Mouse (Mus musculus): ENCODE data around the gene Epha8. TPM values are rescaled to one million over a fixed set of nuclear protein-coding genes. Genes with fewer than 3 reads are reported as not detected.

The Epha8 gene
- polyA plus RNA-seq, 1 experiment from 2014 or later, result 1.9 TPM

DNA sequence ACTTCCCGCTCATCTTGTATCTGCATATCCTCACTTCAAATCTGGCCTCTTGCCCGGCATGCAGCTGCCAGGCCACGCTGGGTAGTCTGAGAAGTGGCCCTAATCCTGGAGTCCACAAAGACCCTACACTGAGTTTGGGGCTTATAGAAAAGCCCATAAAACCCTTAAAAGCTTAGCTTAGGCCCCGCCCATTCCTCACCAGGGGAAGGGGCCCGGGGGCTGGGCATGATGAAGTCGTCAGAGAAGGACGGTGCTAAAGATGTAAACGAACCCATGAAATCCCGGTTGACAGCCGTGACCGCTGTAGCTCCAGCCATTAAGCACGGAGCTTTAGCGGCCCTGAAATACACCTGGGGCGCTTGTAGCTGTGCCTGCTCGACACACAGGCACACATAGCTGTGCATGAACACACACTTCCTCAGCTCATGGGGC lies 8.4 kb upstream of the Epha8 start:
- H3K4me3 ChIP-seq (ENCODE audit: low read depth, low read length), result no peak overlapping the region
- H3K36me3 ChIP-seq (ENCODE audit: control insufficient read depth, insufficient read depth, low read length), result no peaks in the 10 kb centered on the region
- no peak overlapping the region for H3K4me2 ChIP-seq (ENCODE audit: low read length)
- 0 out of 2 replicates have a peak, but pooled peaks cover 2% of the 10 kb centered on the region for H3K27me3 ChIP-seq (replicated peaks; ENCODE audit: control insufficient read depth, insufficient read depth, low read length)
- H3K9me3 ChIP-seq (replicated peaks; ENCODE audit: control insufficient read depth, low read length), result no peaks in the 10 kb centered on the region
- H3K27ac ChIP-seq (ENCODE audit: low read depth, low read length), result no peak overlapping the region
- 9% methylated on average over 15 of the region's 15 CpGs for WGBS
- ATAC-seq (no peak), DNase-seq (ENCODE audit: low spot score) (peak; percentile 46)
- H3K4me1 ChIP-seq (ENCODE audit: control insufficient read depth, insufficient read depth, low read length), result peaks cover 20% of the 10 kb centered on the region
- no peak overlapping the region for H3K9ac ChIP-seq (ENCODE audit: low read length)

DNA sequence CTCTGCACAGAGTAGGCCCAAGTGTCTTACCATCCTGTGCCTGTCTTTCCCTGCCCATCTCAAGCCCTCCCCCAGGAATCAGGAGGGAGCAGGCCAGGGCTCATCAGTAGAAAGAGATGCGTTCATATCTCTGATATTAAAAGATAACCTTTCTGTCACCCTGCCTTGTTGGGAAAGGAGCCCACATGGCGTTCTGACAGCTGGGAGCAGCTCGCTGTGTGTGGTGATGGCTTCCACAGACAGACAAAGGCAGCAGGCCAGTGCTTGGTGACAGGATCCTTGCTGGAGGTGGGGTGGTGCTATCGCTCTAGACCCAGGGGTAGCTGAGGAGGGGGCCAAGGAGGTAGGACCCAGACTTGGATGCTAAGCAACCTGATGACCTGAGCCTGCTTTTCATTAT lies 5.8 kb upstream of the Epha8 start:
- Histone ChIP-seq H3K36me3 (ENCODE audit: control insufficient read depth, insufficient read depth, low read length) (no peaks in the 10 kb centered on the region), H3K9me3 (replicated peaks; ENCODE audit: control insufficient read depth, low read length) (no peaks in the 10 kb centered on the region), H3K4me3 (ENCODE audit: low read depth, low read length) (no peak overlapping the region), H3K4me2 (ENCODE audit: low read length) (no peak overlapping the region), H3K27ac (ENCODE audit: low read depth, low read length) (no peak overlapping the region), H3K27me3 (replicated peaks; ENCODE audit: control insufficient read depth, insufficient read depth, low read length) (peaks cover 19% of the 10 kb centered on the region), H3K4me1 (ENCODE audit: control insufficient read depth, insufficient read depth, low read length) (peaks cover 20% of the 10 kb centered on the region), H3K9ac (ENCODE audit: low read length) (no peak overlapping the region)
- ATAC-seq (no peak), DNase-seq (ENCODE audit: low spot score) (no peak)
- WGBS, result 67% methylated on average over 4 of the region's 4 CpGs

DNA sequence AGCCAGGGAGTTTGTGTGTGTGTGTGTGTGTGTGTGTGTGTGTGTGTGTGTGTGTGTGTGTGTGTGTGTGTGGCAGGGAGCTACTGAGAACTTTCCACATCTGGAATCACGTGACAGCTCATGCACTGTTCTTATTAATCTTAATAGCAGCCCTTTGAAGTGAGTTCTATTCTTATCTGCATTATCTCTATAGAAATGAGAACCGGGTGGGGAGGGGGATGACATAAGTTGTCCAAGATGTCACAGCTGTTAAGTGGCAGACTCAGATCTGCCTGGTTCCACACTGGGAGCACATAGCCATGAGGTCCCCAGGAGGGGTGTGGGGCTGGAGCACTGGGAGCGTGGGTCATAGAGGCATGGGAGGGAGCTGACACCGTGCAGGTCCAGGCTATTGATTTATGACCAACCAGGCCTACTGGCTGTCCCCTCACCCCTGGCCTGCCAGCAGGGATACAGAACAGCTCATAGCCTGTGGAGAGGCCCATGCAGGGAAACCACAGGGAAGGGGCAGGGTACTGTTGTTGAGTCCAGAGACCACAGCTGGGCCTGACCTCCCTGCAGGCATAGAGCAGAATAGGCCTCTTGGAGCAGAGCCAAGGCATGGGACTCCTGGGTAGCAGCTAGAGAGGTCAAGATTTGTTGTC lies 5.1 kb upstream of the Epha8 start:
- DNase-seq (ENCODE audit: low spot score) (no peak), ATAC-seq (no peak)
- WGBS, result 66% methylated on average over 4 of the region's 4 CpGs
- no peak overlapping the region for H3K4me3 ChIP-seq (ENCODE audit: low read depth, low read length)
- H3K9me3 ChIP-seq (replicated peaks; ENCODE audit: control insufficient read depth, low read length), result no peaks in the 10 kb centered on the region
- H3K27ac ChIP-seq (ENCODE audit: low read depth, low read length), result no peak overlapping the region
- H3K4me1 ChIP-seq (ENCODE audit: control insufficient read depth, insufficient read depth, low read length), result peaks cover 14% of the 10 kb centered on the region
- H3K4me2 ChIP-seq (ENCODE audit: low read length), result no peak overlapping the region
- no peak overlapping the region for H3K9ac ChIP-seq (ENCODE audit: low read length)
- no peaks in the 10 kb centered on the region for H3K36me3 ChIP-seq (ENCODE audit: control insufficient read depth, insufficient read depth, low read length)
- H3K27me3 ChIP-seq (replicated peaks; ENCODE audit: control insufficient read depth, insufficient read depth, low read length), result peaks cover 26% of the 10 kb centered on the region

DNA sequence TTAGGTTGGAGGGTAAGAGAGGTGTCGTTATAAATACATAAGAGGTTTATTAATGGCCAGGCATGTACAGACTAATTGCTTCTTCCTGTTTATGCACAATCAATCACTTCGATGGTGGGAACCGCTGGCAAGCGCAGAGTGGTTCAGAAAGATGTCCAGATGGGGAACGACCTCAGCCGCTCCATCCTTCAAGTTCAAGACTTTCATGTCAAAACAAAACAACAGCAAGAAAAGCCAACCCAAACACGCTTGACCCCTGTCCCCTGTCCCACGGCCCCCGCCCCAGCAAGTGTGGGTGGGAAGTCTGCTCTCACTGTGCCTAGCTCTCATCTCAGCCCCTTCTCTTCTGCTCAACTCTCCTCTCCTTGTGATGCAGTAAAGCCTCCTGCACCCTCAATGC lies 4.0 kb upstream of the Epha8 start:
- H3K27me3 ChIP-seq (replicated peaks; ENCODE audit: control insufficient read depth, insufficient read depth, low read length), result peaks cover 36% of the 10 kb centered on the region
- ATAC-seq (no peak), DNase-seq (ENCODE audit: low spot score) (no peak)
- no peaks in the 10 kb centered on the region for H3K36me3 ChIP-seq (ENCODE audit: control insufficient read depth, insufficient read depth, low read length)
- H3K4me2 ChIP-seq (ENCODE audit: low read length), result no peak overlapping the region
- no peaks in the 10 kb centered on the region for H3K9me3 ChIP-seq (replicated peaks; ENCODE audit: control insufficient read depth, low read length)
- H3K4me3 ChIP-seq (ENCODE audit: low read depth, low read length), result no peak overlapping the region
- H3K9ac ChIP-seq (ENCODE audit: low read length), result no peak overlapping the region
- peaks cover 11% of the 10 kb centered on the region; the same call in 1 of the 2 replicates for H3K4me1 ChIP-seq (ENCODE audit: control insufficient read depth, insufficient read depth, low read length)
- 70% methylated on average over 9 of the region's 9 CpGs for WGBS
- no peak overlapping the region for H3K27ac ChIP-seq (ENCODE audit: low read depth, low read length)

DNA sequence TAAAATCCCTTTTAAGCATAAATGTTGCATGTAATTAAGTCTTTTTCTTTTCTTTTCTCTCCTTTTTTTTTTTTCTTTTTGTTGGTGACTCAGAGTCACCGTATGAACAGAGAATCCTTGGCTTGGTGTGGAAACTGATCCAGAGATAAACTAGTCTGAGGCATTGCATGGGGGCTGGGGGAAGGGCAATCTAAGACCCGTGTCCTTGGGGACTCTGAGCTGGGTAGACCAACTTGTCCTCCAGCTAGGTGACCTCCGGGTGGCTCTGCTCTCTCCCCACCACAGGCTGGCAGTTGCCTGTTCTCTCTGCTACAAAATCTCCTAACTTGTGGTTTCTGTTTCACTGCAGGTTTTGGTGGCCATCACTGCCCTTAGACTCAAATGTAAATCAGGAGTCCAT lies 3.5 kb upstream of the Epha8 start:
- Histone ChIP-seq H3K36me3 (ENCODE audit: control insufficient read depth, insufficient read depth, low read length) (no peaks in the 10 kb centered on the region), H3K4me2 (ENCODE audit: low read length) (no peak overlapping the region), H3K27ac (ENCODE audit: low read depth, low read length) (no peak overlapping the region), H3K9me3 (replicated peaks; ENCODE audit: control insufficient read depth, low read length) (no peaks in the 10 kb centered on the region), H3K27me3 (replicated peaks; ENCODE audit: control insufficient read depth, insufficient read depth, low read length) (peaks cover 41% of the 10 kb centered on the region), H3K4me3 (ENCODE audit: low read depth, low read length) (no peak overlapping the region), H3K4me1 (ENCODE audit: control insufficient read depth, insufficient read depth, low read length) (peaks cover 8% of the 10 kb centered on the region; the same call in 1 of the 2 replicates), H3K9ac (ENCODE audit: low read length) (no peak overlapping the region)
- ATAC-seq (no peak), DNase-seq (ENCODE audit: low spot score) (no peak)
- WGBS, result 48% methylated on average over 3 of the region's 3 CpGs

GRCm38 (mm10) chr4:136954562-136954961 lies 2.1 kb downstream of the Epha8 start:
- H3K9me3 ChIP-seq (replicated peaks; ENCODE audit: control insufficient read depth, low read length), result no peaks in the 10 kb centered on the region
- H3K27me3 ChIP-seq (replicated peaks; ENCODE audit: control insufficient read depth, insufficient read depth, low read length), result peaks cover 55% of the 10 kb centered on the region
- H3K4me2 ChIP-seq (ENCODE audit: low read length), result no peak overlapping the region
- WGBS, result 70% methylated on average over 6 of the region's 6 CpGs
- no peak overlapping the region for H3K9ac ChIP-seq (ENCODE audit: low read length)
- no peak overlapping the region for H3K27ac ChIP-seq (ENCODE audit: low read depth, low read length)
- DNase-seq (ENCODE audit: low spot score) (no peak), ATAC-seq (no peak)
- no peaks in the 10 kb centered on the region for H3K36me3 ChIP-seq (ENCODE audit: control insufficient read depth, insufficient read depth, low read length)
- H3K4me1 ChIP-seq (ENCODE audit: control insufficient read depth, insufficient read depth, low read length), result no peaks in the 10 kb centered on the region
- no peak overlapping the region for H3K4me3 ChIP-seq (ENCODE audit: low read depth, low read length)

DNA sequence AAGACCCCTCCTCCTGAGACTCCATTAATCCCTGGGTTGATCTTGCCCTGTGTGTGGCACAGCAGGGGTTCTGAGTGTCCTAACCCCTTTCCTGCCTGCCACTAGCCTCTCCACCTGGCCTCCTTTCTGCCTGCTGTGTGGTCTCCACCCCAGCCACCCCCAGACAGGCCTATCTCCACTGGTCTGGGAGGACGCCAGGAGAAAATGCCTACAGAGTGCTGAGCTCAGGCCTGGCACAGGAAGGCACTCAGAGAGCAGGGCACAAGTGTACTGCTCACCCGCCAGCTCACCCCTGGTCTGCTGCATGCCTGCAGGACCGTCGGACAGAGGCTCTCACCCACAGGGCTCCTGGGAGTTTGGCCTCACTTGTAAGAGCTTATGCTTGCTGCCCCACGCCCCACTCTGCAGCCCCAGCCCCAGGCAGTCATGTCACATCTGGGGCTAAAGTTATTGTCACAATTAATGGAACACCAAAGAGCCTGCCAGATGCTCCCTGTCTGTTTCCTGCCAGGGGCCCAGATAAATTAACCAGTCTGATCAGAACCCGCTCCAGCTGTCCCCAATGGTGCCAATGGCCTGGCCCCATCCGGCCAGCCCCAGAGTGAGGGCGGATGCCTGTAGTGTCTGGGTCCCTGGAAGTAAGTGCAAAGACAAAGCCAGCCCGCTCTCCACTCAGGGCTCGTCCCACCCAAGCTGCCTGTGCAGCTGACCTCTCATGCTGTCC lies 7.2 kb downstream of the Epha8 start:
- H3K9me3 ChIP-seq (replicated peaks; ENCODE audit: control insufficient read depth, low read length), result no peaks in the 10 kb centered on the region
- peaks cover 10% of the 10 kb centered on the region; the same call in 1 of the 2 replicates for H3K27me3 ChIP-seq (replicated peaks; ENCODE audit: control insufficient read depth, insufficient read depth, low read length)
- DNase-seq (ENCODE audit: low spot score) (no peak), ATAC-seq (no peak)
- H3K36me3 ChIP-seq (ENCODE audit: control insufficient read depth, insufficient read depth, low read length), result no peaks in the 10 kb centered on the region
- WGBS, result 42% methylated on average over 10 of the region's 10 CpGs
- no peak overlapping the region for H3K4me3 ChIP-seq (ENCODE audit: low read depth, low read length)
- no peaks in the 10 kb centered on the region for H3K4me1 ChIP-seq (ENCODE audit: control insufficient read depth, insufficient read depth, low read length)
- no peak overlapping the region for H3K4me2 ChIP-seq (ENCODE audit: low read length)
- no peak overlapping the region for H3K9ac ChIP-seq (ENCODE audit: low read length)
- no peak overlapping the region for H3K27ac ChIP-seq (ENCODE audit: low read depth, low read length)

GRCm38 (mm10) chr4:136945397-136945796 lies 11.2 kb downstream of the Epha8 start:
- no peak for ATAC-seq
- DNase-seq (ENCODE audit: low spot score), result no peak
- Histone ChIP-seq H3K4me1 (ENCODE audit: control insufficient read depth, insufficient read depth, low read length) (0 out of 2 replicates have a peak, but pooled peaks cover 3% of the 10 kb centered on the region), H3K27ac (ENCODE audit: low read depth, low read length) (no peak overlapping the region), H3K4me2 (ENCODE audit: low read length) (no peak overlapping the region), H3K36me3 (ENCODE audit: control insufficient read depth, insufficient read depth, low read length) (no peaks in the 10 kb centered on the region), H3K27me3 (replicated peaks; ENCODE audit: control insufficient read depth, insufficient read depth, low read length) (no peaks in the 10 kb centered on the region), H3K4me3 (ENCODE audit: low read depth, low read length) (no peak overlapping the region), H3K9ac (ENCODE audit: low read length) (no peak overlapping the region), H3K9me3 (replicated peaks; ENCODE audit: control insufficient read depth, low read length) (no peaks in the 10 kb centered on the region)
- WGBS, result 76% methylated on average over 17 of the region's 17 CpGs

Data from forebrain, embryonic 14.5 days (tissue).